Mouse (Mus musculus) retina, postnatal 7 days (tissue): ENCODE data around the gene Olfr1493-ps1.

Experiments
- DNase-seq: peaks from one replicate; pipeline ENCODE4 v3.0.0-alpha.2; 2012; ENCODE audit warnings: low read depth, low spot score

The Olfr1493-ps1 gene

DNA sequence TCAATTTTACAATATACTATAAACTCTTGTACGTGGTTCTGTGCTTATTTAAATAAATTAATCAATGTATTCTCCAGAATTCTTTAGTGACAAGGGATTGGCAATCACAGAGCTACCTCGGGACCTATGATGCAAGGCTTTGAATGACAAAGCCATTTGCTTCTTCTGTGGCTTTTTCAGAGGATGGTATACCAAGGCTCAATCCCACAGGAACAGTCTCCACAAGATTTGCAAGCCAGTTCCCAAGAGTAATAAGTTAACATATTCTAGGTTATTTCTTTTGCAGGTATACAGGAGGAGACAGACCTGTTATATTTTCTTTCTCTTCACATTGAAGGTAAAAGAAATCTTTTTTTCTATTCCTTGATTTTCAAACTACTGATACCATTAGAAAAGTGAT is at the start of gene Olfr1493-ps1:
TSS of gene Olfr1493-ps1 (plus strand) at position 301 of the 400 bp plus-strand sequence.
- DNase-seq, result no peak

DNA sequence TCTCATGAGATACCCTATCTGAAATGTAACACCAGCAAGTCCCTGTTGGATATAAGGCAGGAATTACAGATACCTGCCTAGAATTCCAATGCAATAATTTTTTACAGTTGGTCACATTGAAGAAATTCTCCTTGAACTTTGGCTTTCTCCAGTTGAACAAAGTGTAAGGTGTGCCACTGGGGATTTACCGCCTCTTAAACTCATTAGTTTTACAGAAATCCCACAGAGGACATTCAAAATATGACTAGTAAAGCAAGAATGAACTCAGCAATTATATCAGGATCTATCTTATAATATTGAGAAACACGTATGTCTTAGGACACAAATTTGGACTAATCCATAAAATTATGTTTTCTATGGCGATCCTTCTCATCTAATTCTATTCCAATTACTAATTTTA is 26.1 kb upstream of the Olfr1493-ps1 start, which contains the start of gene Olfr1491:
TSS of gene Olfr1491 (plus strand) at position 301 of the 400 bp plus-strand sequence.
- no peak for DNase-seq

DNA sequence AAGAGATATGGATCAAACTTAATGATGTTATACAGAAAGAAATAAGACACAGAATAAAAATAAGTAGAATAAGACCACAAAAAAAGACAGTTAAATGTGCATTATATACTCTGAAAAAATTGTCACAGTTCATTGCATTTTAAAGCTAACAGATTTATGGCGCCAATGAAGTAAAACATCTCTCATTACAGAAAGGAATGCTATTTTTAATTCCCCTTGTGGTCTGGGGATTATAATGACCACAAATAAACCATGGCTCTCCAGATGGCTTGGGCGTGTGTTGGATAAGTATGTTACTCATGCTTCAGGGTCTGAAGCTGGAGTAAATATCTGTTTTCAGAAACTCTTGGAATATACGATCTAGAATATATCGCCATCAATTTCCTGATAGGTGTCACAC is 16.4 kb downstream of the Olfr1493-ps1 start, which contains the start of gene Olfr1494:
TSS of gene Olfr1494 (plus strand) at position 301 of the 400 bp plus-strand sequence.
- no peak for DNase-seq

DNA sequence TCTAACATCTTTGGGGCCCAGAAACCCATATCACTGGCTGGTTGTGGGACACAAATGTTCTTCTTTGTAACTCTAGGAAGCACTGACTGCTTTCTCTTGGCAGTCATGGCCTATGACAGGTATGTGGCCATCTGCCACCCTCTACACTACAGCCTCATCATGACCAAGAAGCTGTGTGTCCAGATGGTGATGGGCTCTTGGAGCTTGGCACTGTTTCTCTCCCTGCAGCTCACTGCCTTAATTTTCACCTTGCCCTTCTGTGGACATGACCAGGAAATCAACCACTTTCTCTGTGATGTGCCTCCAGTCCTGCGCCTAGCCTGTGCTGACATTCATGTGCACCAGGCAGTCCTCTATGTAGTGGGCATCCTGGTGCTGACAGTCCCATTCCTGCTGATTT is 26.3 kb downstream of the Olfr1493-ps1 start:
- no peak for DNase-seq

DNA sequence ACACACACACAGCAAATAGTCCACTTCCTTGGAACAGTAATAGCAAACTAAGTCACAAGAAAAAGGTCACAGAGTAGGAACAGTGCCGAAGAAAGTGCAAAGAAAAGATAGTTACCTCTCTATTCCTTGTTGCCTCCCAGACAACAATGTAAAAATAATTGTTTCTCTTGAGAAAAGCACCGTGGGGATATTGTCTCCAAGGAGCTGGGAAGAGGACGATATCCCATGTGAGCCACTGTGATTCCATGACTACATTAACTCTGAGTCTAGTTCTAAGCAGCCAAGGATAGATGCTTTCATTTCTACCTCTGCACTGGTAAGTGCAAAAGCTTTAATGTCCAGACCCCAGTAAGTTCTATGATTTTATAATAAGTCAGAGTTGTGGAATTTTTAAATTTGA is 41.2 kb downstream of the Olfr1493-ps1 start, which contains the start of gene Olfr1495:
TSS of gene Olfr1495 (plus strand) at position 301 of the 400 bp plus-strand sequence.
- no peak for DNase-seq

DNA sequence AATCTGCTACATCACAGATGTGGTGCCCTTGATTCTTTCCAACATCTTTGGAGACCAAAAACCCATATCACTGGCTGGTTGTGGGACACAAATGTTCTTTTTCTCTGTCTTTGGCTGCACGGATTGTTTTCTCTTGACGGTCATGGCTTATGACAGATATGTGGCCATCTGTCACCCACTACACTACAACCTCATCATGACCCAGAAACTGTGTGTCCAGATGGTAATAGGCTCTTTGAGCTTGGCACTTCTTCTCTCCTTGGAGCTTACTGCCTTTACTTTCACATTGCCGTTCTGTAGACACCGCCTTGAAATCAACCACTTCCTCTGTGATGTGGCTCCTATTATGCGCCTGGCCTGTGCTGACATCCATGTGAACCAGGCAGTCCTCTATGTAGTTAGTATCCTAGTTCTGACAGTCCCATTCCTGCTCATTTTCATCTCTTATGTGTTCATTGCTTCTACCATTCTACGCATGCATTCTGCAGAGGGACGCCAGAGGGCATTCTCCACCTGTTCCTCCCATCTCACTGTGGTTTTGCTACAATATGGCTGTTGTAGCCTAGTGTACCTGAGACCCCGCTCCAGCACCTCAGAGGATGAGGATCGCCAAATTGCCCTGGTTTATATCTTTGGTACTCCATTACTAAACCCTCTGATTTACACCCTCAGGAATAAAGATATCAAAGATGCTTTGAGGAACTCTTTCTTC is 45.6 kb downstream of the Olfr1493-ps1 start:
- DNase-seq, result no peak

DNA sequence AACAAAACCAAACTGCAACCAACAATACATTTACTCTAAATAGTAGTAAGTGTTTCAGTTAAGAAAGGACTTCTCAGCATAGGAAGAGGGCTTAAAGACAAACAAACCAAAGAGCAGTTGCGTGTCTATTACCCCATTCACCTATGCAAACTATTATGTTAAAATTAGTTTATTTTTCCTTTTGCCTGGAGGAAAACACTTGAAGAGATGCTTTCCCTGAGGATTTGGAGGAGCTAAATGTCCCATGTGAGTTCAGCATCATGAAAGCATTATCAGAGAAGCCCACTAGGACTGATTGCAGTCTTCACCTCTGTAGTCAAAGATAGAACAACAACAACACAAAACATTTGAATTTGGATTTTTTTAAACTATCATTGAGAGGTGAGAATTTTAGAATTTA is 54.5 kb downstream of the Olfr1493-ps1 start, which contains the start of gene Olfr1496:
TSS of gene Olfr1496 (plus strand) at position 301 of the 400 bp plus-strand sequence.
- DNase-seq, result no peak
